24 mouse cellular contexts compared by ENCODE assay signal in the genomic region with DNA sequence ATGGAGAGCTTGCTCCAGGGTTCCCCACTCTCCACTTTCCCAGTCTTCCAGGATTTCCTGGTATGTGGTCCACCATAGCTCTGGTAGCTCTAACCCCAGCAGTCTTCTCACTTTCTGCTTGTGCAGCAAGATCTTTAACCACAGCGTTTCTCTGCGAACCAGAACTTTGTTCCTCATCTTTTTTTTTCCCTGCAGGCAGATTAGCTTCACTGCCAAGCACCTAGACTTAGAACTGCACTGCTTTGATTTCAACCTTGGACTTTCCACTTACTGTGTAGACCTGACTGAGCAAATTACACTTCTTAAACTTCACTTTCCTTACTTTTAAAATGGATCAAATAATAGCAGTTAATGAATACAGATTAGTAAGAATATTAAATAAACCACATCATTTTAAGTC. TPM values are rescaled to one million over a fixed set of nuclear protein-coding genes. Genes with fewer than 3 reads are reported as not detected.
A peak's percentile ranks its signal among the peaks of the same experiment; 100 is the strongest.
DNase-seq lines count a peak whose midpoint lies in the region; ATAC-seq and TF ChIP-seq lines count a peak whose summit lies in the region.
"Had no signal": no experiment of that assay in that cellular context is flagged by ENCODE, and none has a peak within 500 bp of the region (broad histone marks: within the 10 kb centered on the region; RNA-seq: fewer than 3 reads in every experiment).

No protein-coding gene starts in this region.

- peak overlapping the region; percentile 80 for H3K27ac ChIP-seq in kidney, adult 2 months (ENCODE audit: insufficient read depth, low read depth, low read length)
- H3K27ac ChIP-seq in kidney, embryonic 14.5 days (ENCODE audit: low read depth, low read length) = no peak overlapping the region
- H3K27ac ChIP-seq: embryonic facial prominence, embryonic 10.5 days; embryonic facial prominence, embryonic 13.5 days; forebrain, embryonic 12.5 days; forebrain, embryonic 15.5 days; heart, adult 2 months; hindbrain, embryonic 12.5 days; hindbrain, embryonic 15.5 days had no signal

- ATAC-seq in kidney, embryonic 14.5 days (ENCODE audit: low FRiP score, low TSS enrichment) = no peak
- ATAC-seq: CD4-positive, CD25-positive, alpha-beta regulatory T cell, adult 4 months; forebrain, embryonic 15.5 days had no signal

- TF ChIP-seq CTCF in kidney, adult 2 months (conservative IDR thresholded peaks at IDR 0.05; ENCODE audit: insufficient read depth, insufficient read length, low read depth, low read length) = no peak

- no peaks in the 10 kb centered on the region for H3K9me3 ChIP-seq in kidney, embryonic 14.5 days (ENCODE audit: control insufficient read depth, low read length)
- H3K9me3 ChIP-seq: embryonic facial prominence, embryonic 10.5 days; embryonic facial prominence, embryonic 13.5 days; forebrain, embryonic 12.5 days; forebrain, embryonic 15.5 days; hindbrain, embryonic 12.5 days; hindbrain, embryonic 15.5 days had no signal

- H3K4me2 ChIP-seq in kidney, embryonic 14.5 days (replicated peaks; ENCODE audit: low read depth, low read length) = no peak overlapping the region
- H3K4me2 ChIP-seq: embryonic facial prominence, embryonic 13.5 days; forebrain, embryonic 12.5 days; forebrain, embryonic 15.5 days; heart, embryonic 11.5 days; hindbrain, embryonic 12.5 days; hindbrain, embryonic 15.5 days had no signal

- TF ChIP-seq POLR2A in kidney, adult 2 months (IDR thresholded peaks at IDR 0.05; ENCODE audit: low read depth, low read length) = no peak

- H3K27me3 ChIP-seq in kidney, adult 2 months (replicated peaks; ENCODE audit: control insufficient read depth, insufficient read depth, low read length) = no peaks in the 10 kb centered on the region
- H3K27me3 ChIP-seq in kidney, embryonic 14.5 days (ENCODE audit: control insufficient read depth, insufficient read depth, low read length) = no peaks in the 10 kb centered on the region
- H3K27me3 ChIP-seq: embryonic facial prominence, embryonic 13.5 days; forebrain, embryonic 12.5 days; hindbrain, embryonic 12.5 days; hindbrain, embryonic 15.5 days had no signal

- H3K9ac ChIP-seq in kidney, embryonic 14.5 days (ENCODE audit: low read depth, low read length) = no peak overlapping the region
- H3K9ac ChIP-seq: embryonic facial prominence, embryonic 13.5 days; forebrain, embryonic 12.5 days; forebrain, embryonic 15.5 days; hindbrain, embryonic 12.5 days; hindbrain, embryonic 15.5 days had no signal

- H3K4me3 ChIP-seq in kidney, adult 2 months (ENCODE audit: insufficient read depth, low read depth, low read length) = no peak overlapping the region
- no peak overlapping the region for H3K4me3 ChIP-seq in kidney, embryonic 14.5 days (ENCODE audit: low read length)
- H3K4me3 ChIP-seq: embryonic facial prominence, embryonic 10.5 days; embryonic facial prominence, embryonic 13.5 days; erythroblast, embryonic 14.5 days; forebrain, embryonic 12.5 days; forebrain, embryonic 15.5 days; heart, adult 2 months; hindbrain, embryonic 12.5 days; hindbrain, embryonic 15.5 days had no signal

- DNase-seq in kidney, adult 2 months = peak; percentile 86
- DNase-seq in kidney, postnatal 4 days = no peak
- DNase-seq in kidney, postnatal 14 days = peak; percentile 37
- peak; percentile 6 for DNase-seq in yolk sac, embryonic 10.5 days (ENCODE audit: low spot score)
- DNase-seq in neural tube, embryonic 10.5 days (ENCODE audit: extremely low spot score, low spot score) = no peak
- DNase-seq: adrenal gland, adult 2 months; adrenal gland, postnatal 14 days; cerebellum, adult 11 months; cerebellum, adult 8-10 months; cerebellum, postnatal 10 days; cerebellum, postnatal 36 days; embryo, embryonic 11 days; gastrocnemius, postnatal 25 days; heart, adult 2 months had no signal

- no peaks in the 10 kb centered on the region for H3K36me3 ChIP-seq in kidney, adult 2 months (ENCODE audit: control insufficient read depth, insufficient read depth, low read length)
- no peaks in the 10 kb centered on the region for H3K36me3 ChIP-seq in kidney, embryonic 14.5 days (ENCODE audit: control insufficient read depth, insufficient read depth, low read length)
- H3K36me3 ChIP-seq: embryonic facial prominence, embryonic 10.5 days; embryonic facial prominence, embryonic 13.5 days; forebrain, embryonic 12.5 days; forebrain, embryonic 15.5 days; hindbrain, embryonic 12.5 days; hindbrain, embryonic 15.5 days had no signal

- WGBS in kidney, adult 2 months = 33% methylated on average over 2 of the region's 2 CpGs
- WGBS in kidney, embryonic 14.5 days = 68% methylated on average over 2 of the region's 2 CpGs

- peaks cover 22% of the 10 kb centered on the region; the same call in 1 of the 2 replicates for H3K4me1 ChIP-seq in kidney, adult 2 months (ENCODE audit: control insufficient read depth, insufficient read depth, low read length)
- H3K4me1 ChIP-seq in kidney, embryonic 14.5 days (ENCODE audit: control insufficient read depth, insufficient read depth, low read length) = peaks cover 7% of the 10 kb centered on the region
- H3K4me1 ChIP-seq: hindbrain, embryonic 12.5 days; hindbrain, embryonic 15.5 days had no signal

RNA-seq across cellular contexts. Expression of gene Lyplal1, which starts 23.1 kb away (rescaled TPM):
- 119 and 121 TPM in 2 replicates for polyA plus RNA-seq in kidney, adult 2 months (2012; rRNA removed)
- 23.2 and 27.0 TPM in 2 replicates for polyA plus RNA-seq in kidney, embryonic 14.5 days (2014; fragmentation: Nextera tagmentation; extraction: Ambion mirVana)
- polyA plus RNA-seq: CD4-positive, CD25-positive, alpha-beta regulatory T cell, adult 4 months had no signal

Comparison
In these comparisons a context has a peak if more than half of its experiments do, and no peak if none do; other contexts are left out.
1. DNase-seq: peak in kidney, adult 2 months (single experiment), kidney, postnatal 14 days (single experiment) and yolk sac, embryonic 10.5 days (single experiment); none in kidney, postnatal 4 days (0 of 2) and neural tube, embryonic 10.5 days (single experiment).